Mouse (Mus musculus) limb, embryonic 12.5 days (tissue): ENCODE measurements around the gene Mesp2. TPM values are rescaled to one million over a fixed set of nuclear protein-coding genes. Genes with fewer than 3 reads are reported as not detected.
A peak's percentile ranks its signal among the peaks of the same experiment; 100 is the strongest.
"Not testable (repeated sequence)": the region's sequence is repeated elsewhere in the genome, so short reads cannot be mapped to it uniquely, and the experiment has no call there.

ENCODE experiments used
- ATAC-seq: fragments of 200-750 bp; cut with Nextera tagmentation; 2 replicates; pipeline ENCODE4 v1.8.0; 2017; ENCODE audit warnings: low read depth, moderate TSS enrichment; ENCODE audit not compliant: insufficient number of reproducible peaks, insufficient read depth, low FRiP score, low TSS enrichment
- H3K27ac ChIP-seq: fragments of 300-500 bp; sonication (generic); 2 replicates; pipeline ENCODE4 v1.5.1; 2016; ENCODE audit warnings: mild to moderate bottlenecking, moderate library complexity
- H3K27me3 ChIP-seq: fragments of 300-500 bp; sonication (generic); 2 replicates; pipeline ENCODE4 v1.6.1; 2016; ENCODE audit warnings: mild to moderate bottlenecking, moderate library complexity
- H3K36me3 ChIP-seq: fragments of 300-500 bp; sonication (generic); 2 replicates; pipeline ENCODE4 v1.6.1; 2016; ENCODE audit warnings: mild to moderate bottlenecking, moderate library complexity
- H3K4me1 ChIP-seq: fragments of 300-500 bp; sonication (generic); replicated peaks from 2 replicates; pipeline ENCODE4 v1.6.1; 2016
- H3K4me2 ChIP-seq: fragments of 300-500 bp; sonication (generic); 2 replicates; pipeline ENCODE4 v1.6.1; 2016; ENCODE audit warnings: mild to moderate bottlenecking, moderate library complexity
- H3K4me3 ChIP-seq: fragments of 300-500 bp; sonication (generic); replicated peaks from 2 replicates; pipeline ENCODE4 v1.5.1; 2016; ENCODE audit warnings: mild to moderate bottlenecking
- H3K9ac ChIP-seq: fragments of 300-500 bp; sonication (generic); replicated peaks from 2 replicates; pipeline ENCODE4 v1.6.1; 2016; ENCODE audit warnings: mild to moderate bottlenecking, moderate library complexity
- H3K9me3 ChIP-seq: fragments of 300-500 bp; sonication (generic); 2 replicates; pipeline ENCODE4 v1.6.1; 2016; ENCODE audit warnings: mild to moderate bottlenecking, moderate library complexity
- WGBS: fragments of 180-500 bp; shearing (Covaris S2); methylation state at CpG from one replicate; pipeline ENCODE4 v1.1.7; 2016; 5-methylcytosine and 5-hydroxymethylcytosine counted together
- polyA plus RNA-seq: library from polyadenylated mRNA; unstranded; fragments of >200 nt; fragmentation: Nextera tagmentation; extraction: Ambion mirVana; gene quantifications from 2 replicates; pipeline ENCODE4 v1.2.1, GENCODE M21; 2016

Mesp2 gene
- polyA plus RNA-seq, 1 experiment from 2014 or later = 0.14 TPM

DNA sequence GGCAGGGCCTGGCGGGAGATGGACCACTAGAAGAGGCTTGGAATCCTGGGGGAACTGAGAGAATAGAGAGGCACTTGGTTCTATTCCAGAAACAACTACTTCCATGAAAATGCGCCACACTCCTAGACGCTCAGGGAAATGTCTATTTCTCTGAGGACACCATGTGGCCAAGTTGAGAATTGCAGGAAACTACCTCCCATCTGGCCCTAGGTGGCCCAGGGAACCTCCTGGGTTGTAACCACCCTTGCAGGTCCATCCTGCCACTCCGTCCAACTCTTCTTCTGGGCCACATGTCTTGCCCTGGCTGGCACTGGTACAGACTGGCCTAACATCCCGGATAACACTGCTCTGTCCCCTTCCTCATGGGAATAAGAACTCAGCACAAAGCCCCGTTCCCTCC is 24.2 kb upstream of the Mesp2 start:
- H3K4me3 ChIP-seq = no peak overlapping the region
- H3K27ac ChIP-seq = no peak overlapping the region
- H3K36me3 ChIP-seq = no peaks in the 10 kb centered on the region
- WGBS = 15% methylated on average over 6 of the region's 6 CpGs
- H3K4me1 ChIP-seq = peaks cover 18% of the 10 kb centered on the region
- peaks cover 41% of the 10 kb centered on the region for H3K27me3 ChIP-seq
- H3K9ac ChIP-seq = no peak overlapping the region
- ATAC-seq = no peak; the same call in 1 of the 2 replicates
- no peak overlapping the region for H3K4me2 ChIP-seq
- no peaks in the 10 kb centered on the region for H3K9me3 ChIP-seq

DNA sequence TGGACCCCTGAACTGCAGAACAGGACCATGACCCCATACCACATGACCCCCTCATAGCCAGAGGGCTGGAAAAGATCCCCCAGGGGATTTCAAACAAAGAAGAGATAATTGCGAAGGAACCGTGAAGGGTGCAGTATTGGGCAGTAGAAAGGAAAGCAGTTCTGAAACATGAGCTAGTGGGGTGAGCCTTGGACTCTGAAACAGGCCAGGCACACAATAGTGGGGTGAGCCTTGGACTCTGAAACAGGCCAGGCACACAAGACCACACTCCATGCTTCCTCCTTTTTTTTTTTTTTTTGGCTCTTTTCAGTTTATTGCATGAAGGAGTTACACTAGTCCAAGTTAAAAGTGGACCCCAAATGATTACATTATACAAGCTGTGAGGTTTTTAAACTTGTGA is 20.7 kb upstream of the Mesp2 start:
- not testable (repeated sequence) for H3K4me3 ChIP-seq, H3K36me3 ChIP-seq, ATAC-seq, H3K27ac ChIP-seq, H3K4me2 ChIP-seq, H3K9me3 ChIP-seq, H3K9ac ChIP-seq
- peaks cover 76% of the 10 kb centered on the region for H3K27me3 ChIP-seq
- 15% methylated on average over 2 of the region's 2 CpGs for WGBS
- peaks cover 29% of the 10 kb centered on the region for H3K4me1 ChIP-seq

DNA sequence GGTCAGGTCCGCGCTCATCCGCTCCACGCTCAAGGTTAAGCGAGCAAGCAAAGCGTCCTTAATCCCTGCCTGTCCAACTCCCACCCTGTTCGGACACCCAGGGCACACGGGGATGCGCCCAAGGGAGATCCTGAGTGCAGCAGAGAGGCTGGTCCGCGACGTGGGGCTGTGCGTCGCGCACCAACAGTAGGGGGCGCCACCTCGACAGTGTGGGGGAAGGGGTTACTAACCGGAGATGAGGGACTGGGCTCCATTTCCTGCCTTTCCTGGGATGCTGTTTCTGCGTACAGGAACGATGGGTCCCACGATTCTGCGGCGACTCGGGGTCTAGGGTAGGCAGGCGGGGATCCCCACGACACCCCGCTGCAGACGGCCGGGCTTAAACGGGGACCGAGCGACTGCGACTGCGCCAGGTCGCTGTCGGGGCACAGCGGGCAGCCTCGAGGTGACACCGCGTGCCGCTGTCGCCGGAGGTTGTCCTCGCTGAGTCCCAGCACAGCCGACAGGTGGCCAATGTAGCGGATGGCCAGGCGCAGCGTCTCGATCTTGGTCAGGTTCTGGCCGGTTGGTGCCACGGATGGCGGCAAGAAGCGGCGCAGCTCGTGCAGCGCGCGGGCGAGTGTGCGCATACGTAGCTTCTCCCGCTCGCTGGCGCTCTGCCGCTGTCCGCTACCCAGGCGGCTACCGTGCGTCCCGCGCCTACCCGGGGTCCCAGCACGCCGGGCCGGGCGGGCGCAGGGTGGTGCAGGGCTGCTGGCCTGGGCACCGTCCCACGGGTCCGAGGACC is 17.7 kb upstream of the Mesp2 start:
- Histone ChIP-seq H3K27me3 (peaks cover 83% of the 10 kb centered on the region), H3K27ac (no peak overlapping the region), H3K9me3 (no peaks in the 10 kb centered on the region), H3K9ac (peak overlapping the region; percentile 50), H3K4me3 (peak overlapping the region; percentile 48), H3K4me2 (peak overlapping the region; percentile 82), H3K36me3 (no peaks in the 10 kb centered on the region), H3K4me1 (peaks cover 36% of the 10 kb centered on the region)
- WGBS = 1% methylated on average over 80 of the region's 80 CpGs
- ATAC-seq = peak; percentile 28; the same call in 1 of the 2 replicates

DNA sequence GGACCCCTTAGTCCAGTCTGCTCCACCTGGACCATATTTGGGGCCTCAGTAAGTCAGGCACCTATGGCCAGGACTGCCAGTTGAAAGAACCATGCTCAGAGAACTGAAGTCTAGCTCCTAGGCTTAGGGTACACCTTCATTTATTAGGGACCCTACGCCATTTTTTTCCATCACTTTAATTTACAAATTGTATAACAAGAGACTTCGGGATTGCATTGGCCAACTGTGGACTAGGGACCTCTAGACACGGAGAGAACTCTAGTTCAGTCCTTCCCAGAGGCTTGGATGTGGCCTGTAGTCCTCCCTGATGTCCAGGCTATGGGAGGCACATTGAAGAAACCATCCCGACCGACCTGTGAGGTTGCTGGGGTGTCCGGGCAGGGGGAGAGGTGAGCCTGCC is 16.8 kb upstream of the Mesp2 start, which contains the start of gene Mesp1:
Gene Mesp1 (minus strand): TSS at position 101 of the 400 bp plus-strand sequence.
- H3K4me3 ChIP-seq = peak within 1 kb of the TSS; percentile 48
- H3K36me3 ChIP-seq = no peaks in the 10 kb centered on the region
- H3K4me1 ChIP-seq = peaks cover 36% of the 10 kb centered on the region
- H3K9ac ChIP-seq = peak within 1 kb of the TSS; percentile 50
- H3K4me2 ChIP-seq = peak within 1 kb of the TSS; percentile 82
- WGBS = 67% methylated on average over 6 of the region's 6 CpGs
- ATAC-seq = no peak
- no peaks in the 10 kb centered on the region for H3K9me3 ChIP-seq
- peaks cover 79% of the 10 kb centered on the region for H3K27me3 ChIP-seq
- H3K27ac ChIP-seq = no peak within 1 kb of the TSS

DNA sequence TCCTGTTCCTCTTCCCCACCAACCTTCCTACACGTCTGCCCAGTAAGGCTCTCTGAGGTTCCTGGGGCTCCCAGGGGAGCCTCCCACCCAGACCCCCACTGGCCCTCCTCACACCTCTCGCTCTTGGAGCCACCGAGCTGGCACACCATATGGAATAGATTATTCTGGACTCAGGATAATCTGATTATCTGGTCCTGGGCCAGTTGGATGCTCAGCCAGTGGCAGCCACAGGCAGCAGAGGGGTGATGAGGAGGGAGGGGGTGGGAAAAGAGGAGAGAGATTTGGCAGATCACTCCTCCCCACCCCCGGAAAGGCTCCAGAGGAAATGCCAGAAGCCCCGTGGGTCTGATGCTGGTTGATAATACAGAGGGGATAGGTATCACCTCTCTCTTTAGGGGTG is 11.9 kb upstream of the Mesp2 start:
- no peak overlapping the region for H3K9ac ChIP-seq
- no peaks in the 10 kb centered on the region for H3K9me3 ChIP-seq
- H3K27me3 ChIP-seq = peaks cover 35% of the 10 kb centered on the region
- no peak for ATAC-seq
- no peaks in the 10 kb centered on the region for H3K36me3 ChIP-seq
- no peak overlapping the region for H3K27ac ChIP-seq
- H3K4me3 ChIP-seq = no peak overlapping the region
- no peak overlapping the region for H3K4me2 ChIP-seq
- 24% methylated on average over 5 of the region's 5 CpGs for whole genome bisulfite sequencing
- peaks cover 7% of the 10 kb centered on the region; the same call in 1 of the 2 replicates for H3K4me1 ChIP-seq

DNA sequence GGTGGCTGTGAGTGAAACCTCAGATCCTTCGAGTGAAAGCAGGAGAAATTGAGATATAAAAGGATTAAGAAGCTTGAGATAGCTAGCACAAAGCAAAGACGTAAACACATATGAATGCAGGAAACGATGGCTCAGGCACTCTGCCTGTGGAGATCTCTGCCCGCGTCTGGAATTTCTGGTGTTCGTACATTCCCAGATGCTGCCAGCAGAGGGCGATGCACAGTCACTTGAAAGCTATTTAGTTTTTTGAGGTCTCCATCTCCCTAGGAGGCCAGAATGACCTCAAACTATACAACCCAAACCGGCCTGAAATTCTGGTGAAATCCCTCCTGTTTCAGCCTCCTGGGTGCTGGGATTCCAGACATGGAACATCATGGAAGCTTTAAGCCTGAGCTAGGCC is 11.5 kb upstream of the Mesp2 start:
- ATAC-seq = no peak
- Histone ChIP-seq H3K4me3 (no peak overlapping the region), H3K27ac (no peak overlapping the region), H3K27me3 (peaks cover 31% of the 10 kb centered on the region), H3K4me2 (no peak overlapping the region), H3K4me1 (peaks cover 7% of the 10 kb centered on the region; the same call in 1 of the 2 replicates), H3K36me3 (no peaks in the 10 kb centered on the region), H3K9ac (no peak overlapping the region), H3K9me3 (no peaks in the 10 kb centered on the region)
- 2% methylated on average over 8 of the region's 8 CpGs for WGBS

DNA sequence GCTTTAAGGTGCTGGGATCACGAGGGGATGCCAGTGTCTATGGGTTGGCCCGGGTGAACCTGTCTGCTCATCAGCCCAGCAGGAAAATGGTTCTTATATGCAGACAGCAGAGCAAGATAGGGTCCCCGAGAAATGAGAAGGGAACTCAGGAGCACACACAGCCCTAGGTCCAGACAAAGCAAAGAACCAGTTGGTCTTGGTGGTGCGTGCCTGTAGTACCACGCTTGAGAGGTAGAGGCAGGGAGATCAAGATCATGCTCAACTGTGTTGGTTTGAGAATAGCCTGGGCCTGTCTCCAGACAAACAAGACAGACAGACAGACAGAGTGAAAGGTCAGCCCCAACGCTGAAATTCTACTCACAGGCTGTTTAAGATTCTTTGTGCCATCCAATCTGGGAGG is 11.0 kb upstream of the Mesp2 start:
- WGBS = 71% methylated on average over 6 of the region's 6 CpGs
- peaks cover 7% of the 10 kb centered on the region; the same call in 1 of the 2 replicates for H3K4me1 ChIP-seq
- H3K27me3 ChIP-seq = peaks cover 26% of the 10 kb centered on the region
- H3K4me3 ChIP-seq = no peak overlapping the region
- H3K9ac ChIP-seq = no peak overlapping the region
- no peaks in the 10 kb centered on the region for H3K9me3 ChIP-seq
- no peak overlapping the region for H3K27ac ChIP-seq
- H3K36me3 ChIP-seq = no peaks in the 10 kb centered on the region
- no peak for ATAC-seq
- H3K4me2 ChIP-seq = no peak overlapping the region

DNA sequence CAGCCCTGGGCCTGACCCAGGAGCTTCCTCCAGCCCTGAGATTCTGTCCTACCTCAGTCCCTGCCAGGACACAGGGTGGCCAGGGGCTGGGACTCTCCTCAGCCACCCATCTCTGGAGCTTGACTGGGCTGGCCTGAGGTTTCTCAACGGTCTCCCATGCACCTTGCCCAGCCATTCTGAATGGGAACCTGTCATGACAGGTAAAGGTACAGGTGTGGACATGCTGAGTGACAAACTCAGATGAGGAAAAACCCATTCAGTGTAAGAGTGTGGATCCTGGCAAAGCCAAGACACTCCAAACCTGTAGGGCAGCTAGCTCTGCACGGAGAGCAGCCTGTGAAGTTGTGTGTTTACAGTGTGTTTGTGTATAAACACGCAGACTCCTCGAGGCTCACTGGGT is 10.2 kb upstream of the Mesp2 start:
- H3K9ac ChIP-seq = no peak overlapping the region; the same call in 1 of the 2 replicates

DNA sequence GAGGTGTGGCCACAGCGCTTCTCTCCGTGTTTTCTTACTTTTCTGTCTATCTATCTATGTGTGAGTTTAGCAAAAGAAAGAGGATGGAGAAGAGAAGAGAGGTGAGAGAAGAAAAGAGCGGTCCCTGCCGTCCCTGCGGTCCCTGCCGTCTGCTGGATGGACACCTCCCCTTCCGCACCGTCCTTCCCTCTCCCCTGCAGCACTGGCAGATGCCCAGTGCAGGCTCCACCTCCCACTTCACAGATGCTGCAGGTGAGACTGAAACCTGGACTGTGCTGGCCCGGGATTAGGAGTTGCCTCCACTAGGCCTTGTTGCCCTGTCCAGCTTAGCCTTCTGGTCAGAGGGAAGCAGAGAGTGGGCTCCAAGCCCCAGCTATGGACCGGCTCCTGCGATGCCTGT is 9.1 kb upstream of the Mesp2 start:
- H3K4me1 ChIP-seq = peaks cover 7% of the 10 kb centered on the region; the same call in 1 of the 2 replicates
- no peak overlapping the region for H3K9ac ChIP-seq
- H3K36me3 ChIP-seq = no peaks in the 10 kb centered on the region
- H3K27me3 ChIP-seq = peaks cover 8% of the 10 kb centered on the region; the same call in 1 of the 2 replicates
- no peak overlapping the region for H3K27ac ChIP-seq
- no peak overlapping the region for H3K4me3 ChIP-seq
- ATAC-seq = no peak
- H3K9me3 ChIP-seq = no peaks in the 10 kb centered on the region
- 63% methylated on average over 11 of the region's 11 CpGs for WGBS
- no peak overlapping the region for H3K4me2 ChIP-seq

More for the DNA sequence above, 10.2 kb upstream of the Mesp2 start:
- Histone ChIP-seq H3K4me3 (no peak overlapping the region), H3K4me2 (no peak overlapping the region), H3K4me1 (peaks cover 7% of the 10 kb centered on the region; the same call in 1 of the 2 replicates), H3K36me3 (no peaks in the 10 kb centered on the region), H3K27me3 (peaks cover 18% of the 10 kb centered on the region; the same call in 1 of the 2 replicates), H3K9me3 (no peaks in the 10 kb centered on the region), H3K27ac (no peak overlapping the region)
- 80% methylated on average over 4 of the region's 4 CpGs for WGBS
- no peak for ATAC-seq

DNA sequence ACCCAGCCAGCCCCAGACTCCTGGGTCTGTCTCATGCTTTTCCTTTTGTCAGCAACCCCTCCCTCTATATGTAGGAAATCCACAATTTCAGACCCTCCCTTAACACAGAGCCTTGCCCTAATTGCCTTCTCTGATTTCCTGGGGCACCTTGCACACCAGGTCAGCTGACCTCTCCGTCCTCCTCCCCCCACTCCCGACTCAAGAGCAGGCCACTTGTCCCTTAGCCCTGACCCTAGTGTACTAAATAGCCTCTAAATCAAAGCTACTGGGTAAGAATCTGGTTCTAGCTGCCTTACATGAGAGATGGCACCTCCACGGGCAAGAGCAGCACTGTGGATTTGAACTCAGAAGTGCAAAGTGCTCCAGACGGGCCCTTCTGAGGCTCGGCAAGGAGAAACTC is 8.5 kb upstream of the Mesp2 start:
- 38% methylated on average over 5 of the region's 5 CpGs for WGBS
- no peak overlapping the region for H3K27ac ChIP-seq
- peaks cover 8% of the 10 kb centered on the region; the same call in 1 of the 2 replicates for H3K27me3 ChIP-seq
- H3K4me3 ChIP-seq = no peak overlapping the region
- no peak overlapping the region for H3K9ac ChIP-seq
- ATAC-seq = no peak
- H3K9me3 ChIP-seq = no peaks in the 10 kb centered on the region
- H3K4me2 ChIP-seq = no peak overlapping the region
- H3K36me3 ChIP-seq = no peaks in the 10 kb centered on the region
- peaks cover 4% of the 10 kb centered on the region; the same call in 1 of the 2 replicates for H3K4me1 ChIP-seq

DNA sequence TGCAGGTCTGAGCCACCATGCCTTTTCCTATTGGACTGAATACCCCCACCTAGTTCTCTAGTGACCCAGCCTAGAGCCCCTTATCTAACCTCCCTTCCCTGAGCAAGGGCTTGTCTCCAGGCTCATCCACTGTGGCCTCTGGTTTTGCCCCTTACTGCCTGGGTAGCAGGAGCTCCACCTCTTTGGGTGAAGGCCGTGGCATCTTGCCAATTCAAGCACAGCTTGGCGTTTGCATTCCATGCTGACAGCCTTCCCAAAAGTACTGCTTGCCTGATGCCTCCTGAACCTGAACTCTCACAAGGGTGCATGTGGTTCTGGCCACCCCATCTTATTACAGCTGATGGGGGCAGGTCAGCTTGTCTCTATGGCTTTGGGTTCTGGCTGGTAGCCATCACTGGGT is 6.6 kb upstream of the Mesp2 start:
- Histone ChIP-seq H3K9me3 (no peaks in the 10 kb centered on the region), H3K36me3 (no peaks in the 10 kb centered on the region), H3K27ac (no peak overlapping the region), H3K27me3 (0 out of 2 replicates have a peak, but pooled peaks cover 3% of the 10 kb centered on the region), H3K4me1 (no peaks in the 10 kb centered on the region; the same call in 1 of the 2 replicates), H3K4me3 (no peak overlapping the region), H3K9ac (no peak overlapping the region), H3K4me2 (no peak overlapping the region)
- 68% methylated on average over 2 of the region's 2 CpGs for WGBS
- no peak for ATAC-seq
